Mouse (Mus musculus) small intestine, adult 2 months (tissue): ENCODE measurements at regions not wholly inside any gene's neighbourhood (a gene's known extent, or its start where the extent isn't known, plus 50 kb on each side); places are given as distances from the start of the nearest gene placed in this dataset.

Experiments used
- CTCF ChIP-seq: fragments of 200-500 bp; IDR thresholded peaks from 2 replicates; pipeline ENCODE4 v1.5.1; 2012; ENCODE audit warnings: low read depth, mild to moderate bottlenecking, control low read depth, inconsistent platforms, low read length, moderate library complexity, mixed read lengths; ENCODE audit not compliant: insufficient replicate concordance, insufficient read length; ENCODE audit errors: extremely low read depth
- POLR2A ChIP-seq: fragments of 200-500 bp; IDR thresholded peaks from 2 replicates; pipeline ENCODE4 v1.6.1; 2012; ENCODE audit warnings: low read depth, mild to moderate bottlenecking, control low read depth, inconsistent platforms, low read length, moderate library complexity

GRCm38 (mm10) chr16:55442821-55443581, 145.2 kb upstream of the Zpld1 start:
- TF ChIP-seq POLR2A (no peak), CTCF (no peak)
